Mouse (Mus musculus): ENCODE results near the gene Krt17.

GRCm38 (mm10) chr11:100269821-100270332 lies 9.0 kb upstream of the Krt17 start, which contains the start of gene Krt42:
- TF ChIP-seq POLR2AphosphoS2 (IDR thresholded peaks at IDR 0.05; ENCODE audit: insufficient read length, low read depth), result no peak
- TF ChIP-seq MAX (IDR thresholded peaks at IDR 0.05; ENCODE audit: low read depth), result no peak
- no peak for TF ChIP-seq POLR2A (IDR thresholded peaks at IDR 0.05; ENCODE audit: insufficient read length, low read depth)
- TF ChIP-seq USF1 (IDR thresholded peaks at IDR 0.05; ENCODE audit: low read depth), result no peak
- no peak for TF ChIP-seq TCF12 (IDR thresholded peaks at IDR 0.05; ENCODE audit: insufficient read depth, poor library complexity, severe bottlenecking)
- TF ChIP-seq E2F4 (IDR thresholded peaks at IDR 0.05; ENCODE audit: insufficient read depth), result no peak

All from myocyte (in vitro differentiated cells).